Mouse (Mus musculus) c-Kit-positive CD71-negative TER-119-negative erythroid progenitor cells, embryonic 14.5 days (primary cell): ENCODE measurements around the gene Tiam1.

ENCODE experiments used
- DNase-seq: peaks from one replicate; pipeline ENCODE4 v3.0.0-alpha.2; 2013; ENCODE audit warnings: low read depth

Gene Tiam1

DNA sequence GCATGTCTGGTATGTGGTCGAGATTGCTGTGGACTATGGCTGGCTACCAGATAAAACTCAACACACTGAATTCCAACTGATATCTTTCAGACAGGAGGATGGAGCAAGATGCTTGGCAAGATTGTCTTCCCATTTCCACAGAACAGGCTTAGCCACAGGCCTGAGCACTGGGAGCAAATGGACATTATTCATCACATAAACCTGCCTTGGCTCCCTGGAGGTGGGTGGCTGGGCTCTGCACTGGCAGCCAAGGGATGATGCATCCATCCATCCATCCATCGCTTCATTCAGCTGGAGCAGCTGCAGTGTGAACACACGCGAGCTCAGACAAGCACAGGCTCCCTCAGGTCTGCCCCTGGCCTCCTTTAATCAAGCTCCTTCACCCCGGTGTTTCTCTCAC lies 190.7 kb downstream of the Tiam1 start:
- DNase-seq = no peak

GRCm38 (mm10) chr16:89950754-89951153 lies 192.8 kb downstream of the Tiam1 start:
- DNase-seq = no peak

- no peak for DNase-seq
Observed at GRCm38 (mm10) chr16:89950251-89950650, 193.3 kb downstream of the Tiam1 start.

DNA sequence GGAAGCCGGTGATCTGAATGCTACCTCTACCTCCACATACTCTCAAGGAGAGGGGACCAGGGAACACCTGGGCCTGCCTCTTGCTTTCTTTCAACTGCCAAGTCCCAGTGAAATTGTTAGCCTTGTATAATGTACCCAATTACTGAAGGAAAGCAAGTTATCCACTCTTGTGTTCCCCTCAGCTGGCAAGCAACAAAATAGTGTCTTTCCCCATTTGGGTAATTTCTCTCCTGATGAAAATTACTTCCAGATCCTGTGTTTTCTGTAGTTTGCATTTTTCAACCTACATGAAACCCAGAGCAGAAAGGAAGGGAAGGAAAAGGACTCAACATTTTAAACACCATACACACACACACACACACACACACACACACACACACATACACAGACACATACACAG lies 195.5 kb downstream of the Tiam1 start:
- no peak for DNase-seq

DNA sequence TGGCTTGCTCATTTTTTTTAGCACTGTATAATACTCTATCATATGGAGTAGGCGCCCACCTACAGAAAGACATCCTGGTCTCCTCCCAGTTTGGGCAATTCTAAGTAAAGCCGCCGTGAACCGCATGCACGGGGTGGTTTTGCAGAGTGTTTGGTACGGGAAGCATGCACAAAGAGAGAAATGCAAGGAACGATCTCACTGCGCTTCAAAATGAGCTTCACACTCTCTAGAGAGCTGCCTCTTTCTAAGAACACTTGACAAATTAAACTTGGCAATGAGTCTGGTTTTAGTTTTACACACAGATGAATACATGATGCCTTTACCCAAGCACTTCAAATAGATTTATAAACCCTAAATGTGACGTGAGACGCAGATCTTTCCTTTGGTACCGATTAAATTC lies 196.8 kb downstream of the Tiam1 start:
- DNase-seq = no peak

GRCm38 (mm10) chr16:89944604-89945283 lies 198.8 kb downstream of the Tiam1 start:
- DNase-seq = no peak

GRCm38 (mm10) chr16:89944050-89944449 lies 199.5 kb downstream of the Tiam1 start:
- DNase-seq = no peak

- no peak for DNase-seq
Observed at GRCm38 (mm10) chr16:89943267-89943971, 200.2 kb downstream of the Tiam1 start.

DNA sequence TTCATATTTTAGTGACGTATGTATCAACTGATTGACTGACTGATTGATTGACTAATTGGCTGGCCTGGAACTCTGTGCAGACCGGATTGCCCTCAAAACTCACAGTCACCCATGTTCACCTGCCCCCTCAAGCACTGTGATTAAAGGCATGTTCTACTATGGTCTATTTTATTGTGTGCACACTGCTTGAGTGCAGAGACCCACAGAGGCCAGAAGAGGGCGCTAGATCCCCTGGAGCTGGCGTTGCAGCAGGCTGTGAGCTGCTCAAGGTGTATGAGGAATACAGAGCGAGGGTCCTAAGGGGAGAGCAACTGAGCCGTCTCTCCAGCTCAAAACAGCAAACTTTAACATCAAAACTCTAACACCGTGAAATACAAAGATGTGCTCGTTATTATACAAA lies 202.9 kb downstream of the Tiam1 start:
- no peak for DNase-seq

DNA sequence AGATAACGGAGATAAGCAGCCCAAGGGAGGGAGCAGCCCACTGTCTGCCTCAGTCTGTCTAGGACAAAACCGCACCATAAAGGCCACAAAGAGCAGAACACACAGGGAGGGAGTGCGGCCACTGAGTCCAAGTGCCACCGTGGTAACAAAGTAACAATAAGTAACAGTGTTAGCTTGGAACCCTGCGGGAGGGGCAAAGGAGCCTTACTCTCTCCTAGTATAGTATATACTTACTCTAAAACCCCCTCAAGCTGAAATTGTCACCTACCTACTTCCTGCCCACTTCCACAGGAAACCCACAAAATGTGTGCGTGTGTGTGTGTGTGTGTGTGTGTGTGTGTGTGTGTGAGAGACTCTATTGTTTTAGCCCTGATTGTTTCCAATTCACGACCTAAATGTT lies 205.3 kb downstream of the Tiam1 start:
- no peak for DNase-seq

DNA sequence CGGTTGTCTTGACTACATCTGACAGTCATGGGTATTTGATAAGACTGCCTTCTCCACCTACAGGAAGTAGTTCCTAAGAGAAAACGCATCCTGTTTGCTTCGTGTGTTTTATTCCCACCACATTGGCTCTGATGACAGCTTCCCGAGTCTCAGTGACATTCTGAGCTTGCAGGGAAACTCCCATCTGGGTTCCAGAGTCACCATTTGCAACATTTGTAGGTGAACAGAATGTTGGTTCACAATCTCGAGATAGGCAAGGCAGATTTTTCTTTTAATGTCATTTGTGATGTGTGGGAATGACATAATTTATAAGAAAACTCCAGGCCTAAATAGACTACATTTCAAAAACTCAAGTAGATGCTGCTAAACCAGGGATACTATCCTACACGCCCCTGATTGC lies 207.0 kb downstream of the Tiam1 start:
- DNase-seq = no peak

GRCm38 (mm10) chr16:89935398-89935797 lies 208.2 kb downstream of the Tiam1 start:
- no peak for DNase-seq

GRCm38 (mm10) chr16:89934616-89935015 lies 209.0 kb downstream of the Tiam1 start:
- no peak for DNase-seq

- no peak for DNase-seq
Observed at GRCm38 (mm10) chr16:89933976-89934375, 209.6 kb downstream of the Tiam1 start.

- DNase-seq = no peak
Observed at GRCm38 (mm10) chr16:89928611-89929010, 215.0 kb downstream of the Tiam1 start.

DNA sequence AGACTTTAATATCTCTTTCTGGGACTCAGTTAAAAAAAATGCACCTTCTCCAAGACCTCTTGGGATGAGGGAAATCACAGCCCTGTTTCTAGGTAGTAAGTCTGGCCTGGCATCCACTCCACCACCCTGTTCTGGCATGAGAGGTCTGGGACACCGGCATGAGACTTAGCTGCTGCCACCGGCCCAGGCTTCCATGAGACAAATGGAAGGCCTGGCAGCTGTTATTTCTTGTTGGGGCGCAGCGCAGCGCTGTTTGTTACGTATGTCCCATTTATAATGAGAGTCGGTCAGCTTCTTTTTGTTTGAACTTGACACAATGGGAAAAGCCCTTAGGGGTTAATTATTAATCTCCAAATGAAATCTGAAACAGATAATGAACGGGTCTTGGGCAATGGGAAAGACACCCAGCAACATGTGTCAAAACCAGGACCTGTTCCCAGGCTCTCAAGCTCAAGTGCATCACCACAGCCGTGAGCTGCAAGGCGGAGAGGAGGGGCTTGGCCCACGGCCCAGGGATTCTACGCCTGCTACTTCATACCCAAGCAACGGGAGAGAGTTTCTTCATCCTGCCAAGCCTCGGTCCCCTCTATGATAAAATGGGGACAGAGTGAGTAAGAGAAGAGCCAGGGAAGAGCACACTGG lies 219.2 kb downstream of the Tiam1 start:
- DNase-seq = no peak

DNA sequence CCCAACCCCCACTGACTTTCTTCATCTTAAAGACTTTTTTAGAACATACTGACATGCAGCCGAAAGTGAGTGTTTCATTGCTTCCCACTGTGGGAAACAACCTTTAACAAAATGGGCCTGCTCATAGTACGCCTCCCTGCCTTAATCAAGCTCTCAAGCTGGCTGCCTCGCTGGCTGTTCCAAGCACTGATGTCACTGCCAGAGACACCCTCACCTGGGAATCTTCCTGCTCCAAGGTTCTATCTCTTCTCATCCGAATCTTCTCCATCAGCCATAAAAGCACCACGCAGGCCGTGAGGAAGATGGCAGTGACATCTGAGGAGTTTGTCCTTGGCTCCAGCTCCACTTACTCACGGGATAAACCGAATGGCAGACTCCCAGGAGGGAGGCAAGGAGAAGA lies 220.3 kb downstream of the Tiam1 start:
- no peak for DNase-seq

DNA sequence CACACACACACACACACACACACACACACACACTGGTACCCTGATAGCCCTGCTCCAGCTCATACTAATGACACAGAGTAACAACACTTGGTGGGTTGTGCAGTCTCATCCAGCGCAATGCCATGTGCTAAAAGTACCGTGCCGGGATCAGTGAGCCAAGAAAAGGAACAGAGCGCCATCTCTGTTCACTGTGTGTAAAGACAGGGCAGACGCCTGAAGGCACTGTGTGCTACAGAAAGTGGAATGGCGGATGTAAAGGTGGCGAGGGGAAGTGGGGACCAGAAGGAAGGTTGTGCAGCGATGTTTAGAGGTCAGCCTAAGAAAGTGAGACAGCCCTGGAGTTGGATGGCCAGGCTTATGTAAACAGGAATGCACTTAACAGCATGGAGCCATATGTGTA lies 221.1 kb downstream of the Tiam1 start:
- no peak for DNase-seq

DNA sequence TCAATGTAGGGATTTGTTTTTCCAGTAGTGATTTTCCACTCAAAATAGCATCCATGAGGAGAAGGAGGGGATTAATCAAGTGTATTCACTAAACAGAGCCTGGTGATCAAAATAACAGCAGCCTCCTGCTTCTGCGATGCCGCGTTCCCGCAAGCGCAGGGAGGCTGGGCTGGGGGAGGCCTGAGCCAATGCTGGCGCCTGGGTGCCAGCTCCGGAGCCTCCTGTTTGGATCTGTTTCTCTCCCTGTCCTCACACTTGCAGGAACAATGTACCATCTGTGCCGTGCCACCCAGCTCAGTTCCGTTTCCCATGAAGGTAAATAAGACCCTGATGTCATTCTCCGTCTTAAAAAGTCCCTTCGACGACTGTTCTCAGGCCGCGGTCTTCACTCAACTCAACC lies 222.2 kb downstream of the Tiam1 start:
- DNase-seq = no peak

GRCm38 (mm10) chr16:89920417-89920816 lies 223.2 kb downstream of the Tiam1 start:
- no peak for DNase-seq

- DNase-seq = no peak
Observed at GRCm38 (mm10) chr16:89917404-89917803, 226.2 kb downstream of the Tiam1 start.

- DNase-seq = no peak
Observed at GRCm38 (mm10) chr16:89914946-89915345, 228.6 kb downstream of the Tiam1 start.

DNA sequence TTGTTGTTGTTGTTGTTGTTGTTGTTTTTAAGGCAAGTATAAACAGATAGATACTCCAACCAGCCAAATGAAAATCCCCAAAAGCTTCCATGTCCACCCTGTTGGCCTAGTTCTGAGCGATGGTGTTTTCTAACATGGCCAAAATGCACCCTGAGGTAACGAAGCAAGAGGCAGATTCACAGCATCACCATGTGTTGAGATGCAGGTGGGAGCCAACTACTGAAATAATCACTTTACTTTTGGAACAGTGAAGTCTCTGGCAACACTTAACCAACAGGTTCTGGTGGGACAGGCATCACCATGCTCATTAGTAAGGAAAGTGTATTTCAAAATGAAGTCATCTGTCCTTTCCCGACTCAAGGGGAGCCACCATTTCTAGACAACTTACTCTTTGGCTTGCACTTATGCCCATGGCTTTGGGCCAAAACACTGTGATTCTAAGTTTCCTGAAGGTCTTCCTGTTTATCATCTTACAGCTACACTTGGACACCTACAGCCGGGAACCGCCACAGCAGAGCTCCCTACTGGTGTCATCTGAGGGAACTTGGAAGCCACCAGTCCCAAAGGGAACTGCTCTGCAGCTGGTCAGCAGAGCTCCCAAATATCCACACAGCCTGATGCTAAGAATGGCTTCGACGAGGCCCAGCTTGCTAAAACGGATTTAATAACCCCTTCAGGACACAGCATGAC lies 230.7 kb downstream of the Tiam1 start:
- no peak for DNase-seq
